Mouse (Mus musculus) subcutaneous adipose tissue, adult 2 months (tissue): Measurements from ENCODE around the gene Magea6. TPM values are rescaled to one million over a fixed set of nuclear protein-coding genes. Genes with fewer than 3 reads are reported as not detected.

Source experiments
- polyA plus RNA-seq: library from polyadenylated mRNA; depleted of rRNA; stranded (reverse); fragments of >200 nt; gene quantifications from 2 replicates; pipeline ENCODE4 v1.2.3, GENCODE M21; 2012; ENCODE audit warnings: low replicate concordance; rRNA removed

Gene Magea6
- polyA plus RNA-seq, result not detected in 2 replicates

DNA sequence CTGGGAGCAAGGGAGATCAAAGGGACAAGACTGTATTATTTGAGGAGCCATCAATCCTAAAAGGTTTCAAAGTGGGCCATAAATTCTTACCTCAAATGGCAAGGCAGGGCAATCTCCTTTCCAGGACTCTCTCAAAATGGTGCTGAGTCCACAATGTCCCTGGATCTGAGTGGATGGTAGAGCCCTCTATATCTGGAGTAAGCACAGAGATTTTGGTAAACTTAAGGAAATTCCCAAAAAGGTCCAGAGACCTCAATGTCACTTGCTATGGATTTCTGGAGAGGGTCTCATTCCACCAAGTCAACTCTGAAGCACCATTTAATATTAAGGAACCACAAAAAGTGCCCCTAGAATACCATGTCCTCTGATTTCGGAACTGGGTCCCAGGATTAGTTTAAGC, at the start of gene Magea6:
Gene Magea6, minus strand, starts transcription at position 101 of the 400 bp plus-strand sequence.

DNA sequence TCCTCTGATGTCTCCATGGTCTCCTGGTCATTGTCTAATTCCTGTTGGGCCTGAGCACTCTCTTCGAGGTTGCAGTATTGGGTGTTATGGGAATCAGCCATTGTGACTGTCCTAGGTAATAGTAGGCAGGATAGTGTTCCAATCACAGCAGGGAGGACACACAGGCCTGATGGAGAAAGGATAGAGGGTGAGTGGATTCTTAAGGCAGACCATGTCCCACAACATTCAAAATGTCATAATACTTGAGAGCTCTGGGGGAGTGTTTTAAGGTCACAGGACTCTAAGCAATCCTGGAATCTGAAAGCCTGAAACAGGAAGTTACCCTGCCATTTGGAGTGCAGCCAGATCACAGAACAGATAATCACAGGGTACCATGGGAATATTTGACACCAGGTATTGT, 13.6 kb upstream of the Magea6 start, which contains the start of gene Magea3:
Gene Magea3, minus strand, starts transcription at position 101 of the 400 bp plus-strand sequence.

DNA sequence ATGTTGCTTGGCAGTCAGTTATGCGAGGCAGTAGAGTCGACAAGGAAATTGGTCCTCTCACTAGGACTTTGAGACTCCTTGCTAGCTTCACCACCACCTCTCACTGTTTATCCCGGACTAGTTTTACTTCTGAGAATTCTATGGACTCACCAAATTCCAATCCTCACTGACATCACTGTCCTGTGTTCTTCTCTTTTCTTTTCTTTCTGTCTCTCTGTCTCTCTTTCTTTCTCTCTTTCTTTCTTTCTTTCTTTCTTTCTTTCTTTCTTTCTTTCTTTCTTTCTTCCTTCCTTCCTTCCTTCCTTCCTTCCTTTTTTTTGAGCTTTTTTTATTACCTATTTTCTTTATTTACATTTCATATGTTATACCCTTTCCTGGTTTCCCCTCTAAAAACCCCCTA, 45.6 kb downstream of the Magea6 start, which contains the start of gene Cldn34b1:
Gene Cldn34b1, minus strand, starts transcription at position 101 of the 400 bp plus-strand sequence.

Other genes starting within 250 kb of the Magea6 start
- not detected in 2 replicates for gene Cldn34b1, start 45.7 kb downstream of the Magea6 start, polyA plus RNA-seq
- not detected in 2 replicates for gene Magea3, start 13.5 kb upstream of the Magea6 start, polyA plus RNA-seq
- gene Magea8, start 59.9 kb upstream of the Magea6 start, polyA plus RNA-seq, result not detected in 2 replicates
- not detected in 2 replicates for gene Magea5, start 127.2 kb upstream of the Magea6 start, polyA plus RNA-seq
- not detected in 2 replicates for gene Magea1, start 153.8 kb upstream of the Magea6 start, polyA plus RNA-seq
- not detected in 2 replicates for gene Magea2, start 157.7 kb upstream of the Magea6 start, polyA plus RNA-seq
- gene Cldn34b2, start 192.4 kb upstream of the Magea6 start, polyA plus RNA-seq, result not detected in 2 replicates